Mouse (Mus musculus): Measurements from ENCODE around the gene Lrrc4b. TPM values are rescaled to one million over a fixed set of nuclear protein-coding genes. Genes with fewer than 3 reads are reported as not detected.

The Lrrc4b gene
- polyA plus RNA-seq, 1 experiment: not detected

DNA sequence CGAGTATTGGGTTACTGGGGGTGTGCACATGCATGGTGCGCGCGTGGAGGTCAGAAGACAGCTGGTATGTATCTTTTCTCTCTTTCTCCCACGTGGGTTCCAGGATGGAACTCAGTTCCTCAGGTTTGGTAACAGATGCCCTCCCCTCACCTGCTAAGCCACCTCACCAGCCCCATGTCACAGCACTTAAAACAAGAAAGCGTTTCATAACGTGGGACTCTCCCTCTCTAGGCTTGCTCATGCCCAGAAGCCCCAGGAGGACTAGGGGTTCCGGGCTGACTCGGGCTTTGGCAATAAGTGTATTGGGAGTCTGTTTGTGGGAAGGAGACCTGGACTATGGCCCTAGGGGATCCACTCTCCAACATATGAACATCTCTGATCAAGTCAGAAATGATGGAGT is 5.3 kb downstream of the Lrrc4b start:
- H3K27ac ChIP-seq (ENCODE audit: insufficient read depth, low read depth, low read length): no peak overlapping the region
- H3K4me1 ChIP-seq (ENCODE audit: control insufficient read depth, insufficient read depth, low read length): no peaks in the 10 kb centered on the region
- no peak overlapping the region for H3K4me3 ChIP-seq (ENCODE audit: insufficient read depth, low read length)
- TF ChIP-seq POLR2A (IDR thresholded peaks at IDR 0.05; ENCODE audit: borderline replicate concordance, low read depth, low read length) (no peak), CTCF (IDR thresholded peaks at IDR 0.05; ENCODE audit: low read depth, low read length) (no peak)

DNA sequence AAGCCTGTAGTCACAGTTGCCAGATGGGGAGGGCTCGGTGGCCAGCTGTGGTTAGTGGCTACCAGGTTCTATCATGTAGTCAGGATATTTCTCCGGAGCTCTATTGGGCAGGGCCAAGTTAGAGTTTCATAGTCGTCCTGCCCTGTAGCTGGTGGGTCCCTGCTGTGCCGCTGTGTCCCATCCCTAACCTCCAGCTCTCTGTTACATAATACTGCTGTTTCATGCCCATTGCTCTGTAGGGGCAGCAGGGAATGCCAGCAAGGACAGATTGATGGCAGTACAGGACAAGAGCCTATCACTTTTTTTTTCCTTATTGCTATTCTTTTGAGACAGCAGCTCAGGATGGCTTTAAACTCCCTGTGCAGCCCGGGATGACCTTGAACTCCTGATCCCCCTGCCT is 7.0 kb downstream of the Lrrc4b start:
- Histone ChIP-seq H3K27ac (ENCODE audit: insufficient read depth, low read depth, low read length) (no peak overlapping the region), H3K4me3 (ENCODE audit: insufficient read depth, low read length) (no peak overlapping the region), H3K4me1 (ENCODE audit: control insufficient read depth, insufficient read depth, low read length) (no peaks in the 10 kb centered on the region)
- TF ChIP-seq POLR2A (IDR thresholded peaks at IDR 0.05; ENCODE audit: borderline replicate concordance, low read depth, low read length): no peak
- no peak for TF ChIP-seq CTCF (IDR thresholded peaks at IDR 0.05; ENCODE audit: low read depth, low read length)

DNA sequence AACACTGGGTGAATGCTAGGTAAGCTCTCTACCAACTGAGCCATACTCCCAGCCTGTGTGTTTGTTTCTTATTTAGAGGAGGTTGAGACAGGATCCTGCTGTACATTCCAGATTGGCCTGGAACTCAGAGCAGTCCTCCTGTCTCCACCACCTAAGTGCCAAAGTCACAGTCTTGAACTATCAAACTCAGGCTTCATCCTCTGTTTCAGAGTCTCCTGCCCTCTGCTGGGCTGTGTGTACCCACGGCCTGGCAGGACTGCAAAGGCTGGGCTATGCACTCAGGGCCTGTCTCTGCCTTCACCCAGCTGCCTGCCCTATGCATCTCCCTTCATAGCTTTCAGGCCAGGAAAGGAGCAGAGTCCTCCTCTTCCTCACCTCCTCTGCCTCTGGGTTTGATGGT is 7.4 kb downstream of the Lrrc4b start:
- Histone ChIP-seq H3K27ac (ENCODE audit: insufficient read depth, low read depth, low read length) (no peak overlapping the region), H3K4me1 (ENCODE audit: control insufficient read depth, insufficient read depth, low read length) (no peaks in the 10 kb centered on the region), H3K4me3 (ENCODE audit: insufficient read depth, low read length) (no peak overlapping the region)
- TF ChIP-seq POLR2A (IDR thresholded peaks at IDR 0.05; ENCODE audit: borderline replicate concordance, low read depth, low read length): no peak
- TF ChIP-seq CTCF (IDR thresholded peaks at IDR 0.05; ENCODE audit: low read depth, low read length): no peak

DNA sequence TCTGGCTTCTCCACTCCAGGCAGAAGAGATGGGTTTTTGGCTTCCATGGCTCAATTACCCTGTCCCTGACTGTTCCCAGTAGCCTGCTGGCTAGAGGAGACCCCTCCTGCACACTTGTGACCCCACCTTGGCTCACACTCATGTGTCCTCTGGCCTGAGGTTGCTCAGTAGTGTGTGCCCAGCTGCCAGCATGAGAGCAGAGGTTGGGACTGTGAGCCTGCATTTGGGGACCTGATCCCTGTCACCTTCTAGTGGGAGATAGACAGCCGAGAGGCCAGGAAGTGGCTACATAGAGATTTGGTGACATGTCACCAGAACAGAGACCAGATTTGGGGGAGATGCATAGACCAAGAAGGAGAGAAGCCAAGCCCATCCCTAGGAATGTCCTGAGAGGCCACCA is 8.4 kb downstream of the Lrrc4b start:
- no peak for TF ChIP-seq POLR2A (IDR thresholded peaks at IDR 0.05; ENCODE audit: borderline replicate concordance, low read depth, low read length)
- TF ChIP-seq CTCF (IDR thresholded peaks at IDR 0.05; ENCODE audit: low read depth, low read length): no peak
- Histone ChIP-seq H3K27ac (ENCODE audit: insufficient read depth, low read depth, low read length) (no peak overlapping the region), H3K4me1 (ENCODE audit: control insufficient read depth, insufficient read depth, low read length) (no peaks in the 10 kb centered on the region), H3K4me3 (ENCODE audit: insufficient read depth, low read length) (no peak overlapping the region)

DNA sequence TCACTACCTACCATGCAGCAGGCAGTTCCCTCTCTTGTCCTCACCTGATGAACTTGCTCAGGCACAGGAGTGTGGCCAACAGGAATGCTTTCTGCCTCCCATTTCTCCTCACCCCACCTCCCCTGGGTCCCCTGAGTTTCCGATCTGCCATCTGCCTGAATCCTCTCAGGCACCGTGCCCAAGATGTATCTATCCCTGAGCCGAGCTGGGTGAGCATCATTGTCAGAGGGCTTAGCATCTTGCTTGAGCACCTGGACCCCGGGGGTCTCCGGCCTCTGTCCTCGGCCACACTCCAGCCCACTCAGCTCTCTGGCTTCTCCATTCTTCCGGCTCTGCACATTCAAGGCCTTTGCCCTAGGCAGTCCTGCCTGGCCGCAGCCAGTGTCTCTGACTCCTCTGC is 9.1 kb downstream of the Lrrc4b start:
- Histone ChIP-seq H3K4me3 (ENCODE audit: insufficient read depth, low read length) (no peak overlapping the region), H3K4me1 (ENCODE audit: control insufficient read depth, insufficient read depth, low read length) (no peaks in the 10 kb centered on the region), H3K27ac (ENCODE audit: insufficient read depth, low read depth, low read length) (no peak overlapping the region)
- TF ChIP-seq POLR2A (IDR thresholded peaks at IDR 0.05; ENCODE audit: borderline replicate concordance, low read depth, low read length): no peak

DNA sequence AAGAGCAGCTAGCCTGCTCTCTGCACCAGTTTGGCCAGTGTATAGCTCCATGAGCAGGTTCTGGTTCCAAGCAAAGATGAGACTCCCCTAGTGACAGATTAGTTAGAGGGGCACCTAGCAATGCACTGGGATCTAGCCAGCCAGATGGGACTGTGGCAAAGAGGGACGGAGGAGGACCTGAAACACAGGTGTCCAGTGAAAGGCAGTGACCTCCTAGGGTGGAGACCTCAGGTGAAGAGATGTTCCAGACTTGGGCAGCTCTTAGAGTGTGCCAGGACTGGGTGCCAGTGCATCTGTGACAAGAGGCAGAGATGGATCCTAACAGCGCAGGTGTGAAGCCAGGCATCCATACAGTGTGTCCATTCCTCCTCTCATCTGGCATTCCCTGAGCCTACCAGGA is 10.9 kb downstream of the Lrrc4b start:
- TF ChIP-seq POLR2A (IDR thresholded peaks at IDR 0.05; ENCODE audit: borderline replicate concordance, low read depth, low read length) (no peak), CTCF (IDR thresholded peaks at IDR 0.05; ENCODE audit: low read depth, low read length) (no peak)
- H3K4me3 ChIP-seq (ENCODE audit: insufficient read depth, low read length): no peak overlapping the region
- no peaks in the 10 kb centered on the region for H3K4me1 ChIP-seq (ENCODE audit: control insufficient read depth, insufficient read depth, low read length)
- H3K27ac ChIP-seq (ENCODE audit: insufficient read depth, low read depth, low read length): no peak overlapping the region

DNA sequence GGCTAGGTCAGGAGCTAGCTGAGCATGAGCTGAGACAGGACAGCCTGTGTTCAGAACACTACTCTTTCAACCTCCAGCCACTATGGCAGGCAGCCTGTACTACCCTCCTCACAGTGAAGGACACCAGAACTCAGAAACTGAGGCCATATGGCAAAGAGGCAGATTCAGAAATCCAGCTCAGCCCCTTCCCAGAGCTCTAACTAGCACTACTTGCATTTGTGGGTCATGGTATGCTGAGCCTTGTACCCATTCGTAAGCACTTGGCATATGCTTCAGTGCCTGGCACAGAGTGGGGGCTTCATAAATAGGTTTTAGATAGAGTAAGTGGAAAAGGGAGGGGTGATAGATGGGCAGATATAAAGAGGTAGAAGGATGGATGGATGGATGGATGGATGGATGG is 11.7 kb downstream of the Lrrc4b start:
- no peak overlapping the region for H3K4me3 ChIP-seq (ENCODE audit: insufficient read depth, low read length)
- TF ChIP-seq CTCF (IDR thresholded peaks at IDR 0.05; ENCODE audit: low read depth, low read length): no peak
- no peak for TF ChIP-seq POLR2A (IDR thresholded peaks at IDR 0.05; ENCODE audit: borderline replicate concordance, low read depth, low read length)
- no peaks in the 10 kb centered on the region for H3K4me1 ChIP-seq (ENCODE audit: control insufficient read depth, insufficient read depth, low read length)

DNA sequence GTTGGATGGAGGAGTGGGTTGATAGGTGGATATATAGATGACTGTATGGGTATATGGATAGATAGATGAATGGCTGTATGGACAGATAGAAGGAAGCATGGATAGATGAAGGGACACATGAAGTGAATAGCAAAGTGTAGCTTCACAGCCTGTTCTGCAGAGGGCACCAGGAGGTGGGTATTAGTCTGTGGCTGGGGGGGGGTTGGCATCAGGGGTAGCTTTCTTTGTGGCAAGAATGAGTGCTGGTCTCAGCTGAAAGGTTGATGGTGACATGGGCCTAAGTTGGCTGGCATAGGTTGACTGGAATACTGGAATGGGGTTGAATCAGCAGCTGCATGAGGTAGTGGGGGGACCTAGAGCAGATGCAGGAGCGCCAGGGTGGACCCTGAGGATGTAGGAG is 12.4 kb downstream of the Lrrc4b start:
- Histone ChIP-seq H3K27ac (ENCODE audit: insufficient read depth, low read depth, low read length) (no peak overlapping the region), H3K4me3 (ENCODE audit: insufficient read depth, low read length) (no peak overlapping the region), H3K4me1 (ENCODE audit: control insufficient read depth, insufficient read depth, low read length) (no peaks in the 10 kb centered on the region)
- TF ChIP-seq POLR2A (IDR thresholded peaks at IDR 0.05; ENCODE audit: borderline replicate concordance, low read depth, low read length): no peak
- TF ChIP-seq CTCF (IDR thresholded peaks at IDR 0.05; ENCODE audit: low read depth, low read length): no peak

More for the DNA sequence above, 11.7 kb downstream of the Lrrc4b start:
- H3K27ac ChIP-seq (ENCODE audit: insufficient read depth, low read depth, low read length): no peak overlapping the region

DNA sequence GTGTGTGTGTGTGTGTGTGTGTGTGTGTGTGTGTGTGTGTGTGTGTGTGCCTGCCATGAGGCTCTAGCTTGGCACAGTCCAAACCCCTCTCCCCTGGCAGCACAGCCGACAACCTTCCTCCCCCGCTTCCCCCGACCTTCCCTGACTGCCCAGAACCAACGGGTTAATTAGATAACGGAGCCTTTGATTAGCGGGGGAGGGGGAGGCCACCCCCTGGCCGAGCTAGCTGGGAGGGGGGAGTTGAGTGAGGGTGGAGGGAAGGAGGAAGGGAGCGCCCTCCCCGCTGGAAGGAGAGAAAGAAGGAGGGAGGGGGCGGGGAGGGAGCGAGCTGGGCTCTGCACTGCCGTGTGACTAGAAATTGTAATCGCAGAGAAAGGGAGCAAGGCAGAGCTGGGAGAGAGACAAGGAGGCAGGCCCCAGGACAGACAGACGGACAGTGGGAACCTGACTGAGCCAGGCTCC is 12.9 kb downstream of the Lrrc4b start:
- no peak overlapping the region for H3K4me3 ChIP-seq (ENCODE audit: insufficient read depth, low read length)
- TF ChIP-seq CTCF (IDR thresholded peaks at IDR 0.05; ENCODE audit: low read depth, low read length): no peak
- no peak for TF ChIP-seq POLR2A (IDR thresholded peaks at IDR 0.05; ENCODE audit: borderline replicate concordance, low read depth, low read length)
- H3K4me1 ChIP-seq (ENCODE audit: control insufficient read depth, insufficient read depth, low read length): no peaks in the 10 kb centered on the region
- no peak overlapping the region for H3K27ac ChIP-seq (ENCODE audit: insufficient read depth, low read depth, low read length)

DNA sequence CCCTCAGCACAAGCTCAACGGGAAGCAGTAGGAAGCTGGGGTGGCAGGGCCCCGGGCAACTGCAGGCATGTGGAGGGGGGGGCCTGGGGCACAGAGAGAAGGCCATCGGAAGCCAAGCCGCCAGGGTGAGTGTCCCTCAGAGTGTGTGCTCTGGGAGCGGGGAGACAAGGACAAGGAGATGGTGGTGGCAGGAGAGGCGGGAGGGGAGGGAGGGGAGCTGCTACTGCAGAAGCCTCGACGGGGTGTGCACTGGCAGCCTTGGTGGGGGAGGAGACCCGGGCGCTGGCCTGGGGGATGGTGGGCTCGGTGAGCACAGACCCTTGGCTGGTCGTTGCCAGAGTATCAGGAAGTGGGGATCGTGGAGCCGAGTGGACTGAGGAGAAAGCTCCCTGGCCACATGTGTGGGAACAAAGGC is 13.6 kb downstream of the Lrrc4b start:
- Histone ChIP-seq H3K4me3 (ENCODE audit: insufficient read depth, low read length) (no peak overlapping the region), H3K27ac (ENCODE audit: insufficient read depth, low read depth, low read length) (no peak overlapping the region), H3K4me1 (ENCODE audit: control insufficient read depth, insufficient read depth, low read length) (no peaks in the 10 kb centered on the region)
- no peak for TF ChIP-seq POLR2A (IDR thresholded peaks at IDR 0.05; ENCODE audit: borderline replicate concordance, low read depth, low read length)
- TF ChIP-seq CTCF (IDR thresholded peaks at IDR 0.05; ENCODE audit: low read depth, low read length): no peak

All from bone marrow macrophage, adult 2 months (primary cell).